7 mouse cellular contexts compared by ENCODE assay signal in genomic region chrX:139684410-139684774, GRCm38 (mm10). TPM values are rescaled to one million over a fixed set of nuclear protein-coding genes. Genes with fewer than 3 reads are reported as not detected.
DNase-seq lines count a peak whose midpoint lies in the region; ATAC-seq and TF ChIP-seq lines count a peak whose summit lies in the region.

No protein-coding gene starts in this region.

- 30% methylated on average over 8 of the region's 8 CpGs for WGBS in spleen, adult 2 months
- 20% methylated on average over 8 of the region's 8 CpGs for WGBS in forebrain, embryonic 10.5 days
- 16% methylated on average over 8 of the region's 8 CpGs for whole genome bisulfite sequencing in liver, embryonic 11.5 days
- 21% methylated on average over 8 of the region's 8 CpGs for WGBS in stomach, embryonic 14.5 days

- no peak for TF ChIP-seq CTCF in spleen, adult 2 months (IDR thresholded peaks at IDR 0.05; ENCODE audit: extremely low read depth, insufficient read depth, insufficient read length, insufficient replicate concordance)

- no peak overlapping the region for H3K27ac ChIP-seq in spleen, adult 2 months (ENCODE audit: insufficient read depth, low read length)
- peak overlapping the region; percentile 82 for H3K27ac ChIP-seq in forebrain, embryonic 10.5 days
- no peak overlapping the region for H3K27ac ChIP-seq in liver, embryonic 11.5 days (ENCODE audit: low read depth, low read length)
- no peak overlapping the region for H3K27ac ChIP-seq in stomach, embryonic 14.5 days (ENCODE audit: low read length)

- H3K4me1 ChIP-seq in spleen, adult 2 months (ENCODE audit: control insufficient read depth, insufficient read depth, insufficient read length): no peaks in the 10 kb centered on the region
- H3K4me1 ChIP-seq in forebrain, embryonic 10.5 days: no peaks in the 10 kb centered on the region
- H3K4me1 ChIP-seq in liver, embryonic 11.5 days (replicated peaks; ENCODE audit: control insufficient read depth, insufficient read depth, low read length): no peaks in the 10 kb centered on the region
- no peaks in the 10 kb centered on the region for H3K4me1 ChIP-seq in stomach, embryonic 14.5 days (ENCODE audit: control insufficient read depth, insufficient read depth, low read length)

- ATAC-seq in liver, embryonic 11.5 days (replicated peaks; ENCODE audit: low FRiP score): peak; percentile 51
- peak; percentile 60; the same call in 1 of the 2 replicates for ATAC-seq in stomach, embryonic 14.5 days (ENCODE audit: insufficient number of reproducible peaks, insufficient read depth, low FRiP score, low read depth)

- DNase-seq in spleen, adult 2 months (ENCODE audit: low read depth in 1 of 2, low spot score in 2 of 2): no peak
- no peak for DNase-seq in spleen, postnatal 4 days (ENCODE audit: low spot score in 2 of 2)
- no peak for DNase-seq in forebrain, embryonic 10.5 days (ENCODE audit: extremely low spot score, low spot score)
- no peak for DNase-seq in liver, embryonic 11.5 days (ENCODE audit: low spot score)
- DNase-seq in spleen, adult 18-20 months: no peak
- DNase-seq in left cerebral cortex, postnatal 36 days (ENCODE audit: low spot score in 2 of 2): no peak

- peak overlapping the region; percentile 97 for H3K4me3 ChIP-seq in spleen, adult 2 months (ENCODE audit: extremely low read depth, insufficient read depth, insufficient read length)
- peak overlapping the region; percentile 60 for H3K4me3 ChIP-seq in forebrain, embryonic 10.5 days
- peak overlapping the region; percentile 61 for H3K4me3 ChIP-seq in liver, embryonic 11.5 days (ENCODE audit: low read depth, low read length)
- peak overlapping the region; percentile 51 for H3K4me3 ChIP-seq in stomach, embryonic 14.5 days (ENCODE audit: low read depth, low read length)

- intact Hi-C loops in left cerebral cortex, postnatal 36 days (cut with DNase I): no loop called here

- H3K36me3 ChIP-seq in spleen, adult 2 months (ENCODE audit: control insufficient read depth, insufficient read depth, low read length): no peaks in the 10 kb centered on the region
- no peaks in the 10 kb centered on the region for H3K36me3 ChIP-seq in forebrain, embryonic 10.5 days (replicated peaks)
- no peaks in the 10 kb centered on the region for H3K36me3 ChIP-seq in liver, embryonic 11.5 days (ENCODE audit: control insufficient read depth, insufficient read depth, low read length)
- no peaks in the 10 kb centered on the region for H3K36me3 ChIP-seq in stomach, embryonic 14.5 days (ENCODE audit: control insufficient read depth, insufficient read depth, low read length)

- H3K9ac ChIP-seq in liver, embryonic 11.5 days (ENCODE audit: low read depth, low read length): peak overlapping the region; percentile 56
- peak overlapping the region; percentile 25; the same call in 1 of the 2 replicates for H3K9ac ChIP-seq in stomach, embryonic 14.5 days (replicated peaks; ENCODE audit: low read depth, low read length)

- H3K27me3 ChIP-seq in spleen, adult 2 months (ENCODE audit: control insufficient read depth, insufficient read depth, low read length): no peaks in the 10 kb centered on the region
- H3K27me3 ChIP-seq in forebrain, embryonic 10.5 days (ENCODE audit: poor library complexity, severe bottlenecking): peaks cover 42% of the 10 kb centered on the region
- H3K27me3 ChIP-seq in liver, embryonic 11.5 days (replicated peaks; ENCODE audit: control insufficient read depth, insufficient read depth, low read length): 0 out of 2 replicates have a peak, but pooled peaks cover 5% of the 10 kb centered on the region
- no peaks in the 10 kb centered on the region for H3K27me3 ChIP-seq in stomach, embryonic 14.5 days (ENCODE audit: control insufficient read depth, insufficient read depth, low read length)

- H3K9me3 ChIP-seq in forebrain, embryonic 10.5 days: no peaks in the 10 kb centered on the region
- no peaks in the 10 kb centered on the region for H3K9me3 ChIP-seq in liver, embryonic 11.5 days (ENCODE audit: control insufficient read depth, low read length)
- no peaks in the 10 kb centered on the region for H3K9me3 ChIP-seq in stomach, embryonic 14.5 days (ENCODE audit: control insufficient read depth, low read depth, low read length)

- peak overlapping the region; percentile 65 for H3K4me2 ChIP-seq in liver, embryonic 11.5 days
- peak overlapping the region; percentile 40 for H3K4me2 ChIP-seq in stomach, embryonic 14.5 days (replicated peaks; ENCODE audit: low read depth, low read length)

- TF ChIP-seq POLR2A in spleen, adult 2 months (IDR thresholded peaks at IDR 0.05; ENCODE audit: low read depth, low read length): no peak

RNA-seq across cellular contexts. Expression of gene Tbc1d8b, which starts 0.4 kb away (rescaled TPM):
- polyA plus RNA-seq in spleen, adult 2 months (2012; rRNA removed): 0.36 and 0.42 TPM in 2 replicates
- polyA plus RNA-seq in forebrain, embryonic 10.5 days (2016; fragmentation: Nextera tagmentation; extraction: Ambion mirVana): 0.97 and 1.1 TPM in 2 replicates
- polyA plus RNA-seq in liver, embryonic 11.5 days (2014; fragmentation: Nextera tagmentation; extraction: Ambion mirVana): 0.53 and 0.70 TPM in 2 replicates
- polyA plus RNA-seq in stomach, embryonic 14.5 days (2014; fragmentation: Nextera tagmentation; extraction: Ambion mirVana): 3.3 and 3.7 TPM in 2 replicates
- total RNA-seq in left cerebral cortex, postnatal 36 days (2021): 1 to 10 TPM; 3.1 to 4.3 TPM

RNA-seq across cellular contexts. Expression of gene Gm15013, which starts 29.9 kb away (rescaled TPM):
- not detected in 2 replicates for polyA plus RNA-seq in spleen, adult 2 months (2012; rRNA removed)
- 0.25 and 0.32 TPM in 2 replicates for polyA plus RNA-seq in forebrain, embryonic 10.5 days (2016; fragmentation: Nextera tagmentation; extraction: Ambion mirVana)
- polyA plus RNA-seq in liver, embryonic 11.5 days (2014; fragmentation: Nextera tagmentation; extraction: Ambion mirVana): not detected in 2 replicates
- 0.43 and 0.56 TPM in 2 replicates for polyA plus RNA-seq in stomach, embryonic 14.5 days (2014; fragmentation: Nextera tagmentation; extraction: Ambion mirVana)
- not detected for total RNA-seq in left cerebral cortex, postnatal 36 days (2021)
